Mouse (Mus musculus) brown adipose tissue, adult 24 weeks (tissue): Measurements from ENCODE around the gene Gnat1. TPM values are rescaled to one million over a fixed set of nuclear protein-coding genes. Genes with fewer than 3 reads are reported as not detected.

Experiments used
- H3K27ac ChIP-seq: fragments of 200-500 bp; replicated peaks from 2 replicates; pipeline ENCODE4 v1.5.1; 2012; ENCODE audit warnings: low read depth, mild to moderate bottlenecking, low read length
- H3K4me1 ChIP-seq: fragments of 200-500 bp; 2 replicates; pipeline ENCODE4 v1.6.1; 2012; ENCODE audit warnings: low read length, mixed read lengths; ENCODE audit not compliant: control insufficient read depth, insufficient read depth, insufficient read length
- H3K4me3 ChIP-seq: fragments of 200-500 bp; 2 replicates; pipeline ENCODE4 v1.5.1; 2012; ENCODE audit warnings: low read depth, mild to moderate bottlenecking, low read length, moderate library complexity; ENCODE audit not compliant: insufficient read depth
- polyA plus RNA-seq: library from polyadenylated mRNA; stranded (reverse); fragments of >200 nt; gene quantifications from 2 replicates; pipeline ENCODE4 v1.2.4, GENCODE M21; 2012; ENCODE audit not compliant: missing spikeins, insufficient read depth, insufficient read length

The Gnat1 gene
- polyA plus RNA-seq, 1 experiment, result not detected

GRCm38 (mm10) chr9:107669480-107669945 lies 10.0 kb downstream of the Gnat1 start, which contains the start of gene Slc38a3:
TSS of gene Slc38a3 (minus strand) at chr9:107669530.
- H3K4me1 ChIP-seq, result peaks cover 9% of the 10 kb centered on the region
- H3K27ac ChIP-seq, result peak within 1 kb of the TSS; percentile 73
- no peak within 1 kb of the TSS for H3K4me3 ChIP-seq

GRCm38 (mm10) chr9:107668916-107669315 lies 10.6 kb downstream of the Gnat1 start:
- no peak overlapping the region for H3K4me3 ChIP-seq
- peak overlapping the region; percentile 73; the same call in 1 of the 2 replicates for H3K27ac ChIP-seq
- H3K4me1 ChIP-seq, result peaks cover 9% of the 10 kb centered on the region

GRCm38 (mm10) chr9:107668011-107668410 lies 11.5 kb downstream of the Gnat1 start:
- peak overlapping the region; percentile 73 for H3K27ac ChIP-seq
- peaks cover 9% of the 10 kb centered on the region for H3K4me1 ChIP-seq
- H3K4me3 ChIP-seq, result no peak overlapping the region

GRCm38 (mm10) chr9:107667219-107667618 lies 12.3 kb downstream of the Gnat1 start:
- H3K4me1 ChIP-seq, result peaks cover 9% of the 10 kb centered on the region
- peak overlapping the region; percentile 48 for H3K4me3 ChIP-seq
- H3K27ac ChIP-seq, result no peak overlapping the region

GRCm38 (mm10) chr9:107666751-107667205 lies 12.7 kb downstream of the Gnat1 start:
- Histone ChIP-seq H3K4me3 (peak overlapping the region; percentile 48), H3K27ac (no peak overlapping the region), H3K4me1 (peaks cover 9% of the 10 kb centered on the region)

GRCm38 (mm10) chr9:107665308-107665707 lies 14.2 kb downstream of the Gnat1 start:
- H3K4me1 ChIP-seq, result peaks cover 9% of the 10 kb centered on the region
- no peak overlapping the region for H3K4me3 ChIP-seq
- no peak overlapping the region for H3K27ac ChIP-seq

GRCm38 (mm10) chr9:107663525-107663924 lies 16.0 kb downstream of the Gnat1 start:
- Histone ChIP-seq H3K27ac (no peak overlapping the region), H3K4me1 (peaks cover 4% of the 10 kb centered on the region), H3K4me3 (no peak overlapping the region)

- H3K4me1 ChIP-seq, result no peaks in the 10 kb centered on the region; the same call in 1 of the 2 replicates
- H3K4me3 ChIP-seq, result no peak overlapping the region
- H3K27ac ChIP-seq, result no peak overlapping the region
Measured at GRCm38 (mm10) chr9:107662342-107662741, 17.2 kb downstream of the Gnat1 start.

GRCm38 (mm10) chr9:107660777-107661176 lies 18.7 kb downstream of the Gnat1 start:
- Histone ChIP-seq H3K27ac (no peak overlapping the region), H3K4me1 (no peaks in the 10 kb centered on the region; the same call in 1 of the 2 replicates), H3K4me3 (no peak overlapping the region)

- no peak overlapping the region for H3K27ac ChIP-seq
- H3K4me1 ChIP-seq, result no peaks in the 10 kb centered on the region; the same call in 1 of the 2 replicates
- no peak overlapping the region for H3K4me3 ChIP-seq
Measured at GRCm38 (mm10) chr9:107659961-107660360, 19.6 kb downstream of the Gnat1 start.

- Histone ChIP-seq H3K4me3 (no peak overlapping the region), H3K27ac (no peak overlapping the region), H3K4me1 (no peaks in the 10 kb centered on the region; the same call in 1 of the 2 replicates)
Measured at GRCm38 (mm10) chr9:107659551-107659950, 20.0 kb downstream of the Gnat1 start.

GRCm38 (mm10) chr9:107658096-107658495 lies 21.4 kb downstream of the Gnat1 start:
- H3K4me3 ChIP-seq, result no peak overlapping the region
- no peak overlapping the region for H3K27ac ChIP-seq
- no peaks in the 10 kb centered on the region for H3K4me1 ChIP-seq

GRCm38 (mm10) chr9:107657144-107657543 lies 22.4 kb downstream of the Gnat1 start:
- no peak overlapping the region for H3K4me3 ChIP-seq
- H3K4me1 ChIP-seq, result no peaks in the 10 kb centered on the region
- no peak overlapping the region for H3K27ac ChIP-seq

GRCm38 (mm10) chr9:107654585-107654984 lies 24.9 kb downstream of the Gnat1 start:
- Histone ChIP-seq H3K4me3 (no peak overlapping the region), H3K4me1 (no peaks in the 10 kb centered on the region), H3K27ac (no peak overlapping the region)

GRCm38 (mm10) chr9:107653474-107653873 lies 26.0 kb downstream of the Gnat1 start:
- Histone ChIP-seq H3K4me3 (no peak overlapping the region), H3K27ac (no peak overlapping the region), H3K4me1 (no peaks in the 10 kb centered on the region)

- no peak overlapping the region for H3K4me3 ChIP-seq
- H3K27ac ChIP-seq, result no peak overlapping the region
- H3K4me1 ChIP-seq, result no peaks in the 10 kb centered on the region
Measured at GRCm38 (mm10) chr9:107650708-107651481, 28.6 kb downstream of the Gnat1 start.
